Mouse (Mus musculus) megakaryocyte, adult 5-6 weeks (primary cell): ENCODE data around the gene Fam69b. TPM values are rescaled to one million over a fixed set of nuclear protein-coding genes. Genes with fewer than 3 reads are reported as not detected.

Experiments
- ATAC-seq: 2 replicates; pipeline ENCODE4 v1.8.0; 2016; ENCODE audit warnings: mild to moderate bottlenecking, inconsistent platforms; ENCODE audit not compliant: poor library complexity, severe bottlenecking
- total RNA-seq, 2 experiments: library from RNA; stranded (forward) in 1 of 2; stranded (reverse) in 1 of 2; fragments of 153-499, 151-499 nt in 1 of 2; fragments of 221-1000, 200-1000 nt in 1 of 2; gene quantifications; 2 replicates each; pipeline versions ENCODE4 v1.2.3 to v1.2.4; 2015 to 2017

Gene Fam69b
- total RNA-seq, 2 experiments from 2014 or later, result 0.11 to 0.33 TPM

- peak; percentile 63 for ATAC-seq
These were observed 30.4 kb upstream of the Fam69b start for GRCm38 (mm10) chr2:26597810-26598209.

- no peak for ATAC-seq
These were observed 29.8 kb upstream of the Fam69b start for GRCm38 (mm10) chr2:26598462-26598861.

GRCm38 (mm10) chr2:26599965-26600364 is 28.3 kb upstream of the Fam69b start:
- no peak for ATAC-seq

DNA sequence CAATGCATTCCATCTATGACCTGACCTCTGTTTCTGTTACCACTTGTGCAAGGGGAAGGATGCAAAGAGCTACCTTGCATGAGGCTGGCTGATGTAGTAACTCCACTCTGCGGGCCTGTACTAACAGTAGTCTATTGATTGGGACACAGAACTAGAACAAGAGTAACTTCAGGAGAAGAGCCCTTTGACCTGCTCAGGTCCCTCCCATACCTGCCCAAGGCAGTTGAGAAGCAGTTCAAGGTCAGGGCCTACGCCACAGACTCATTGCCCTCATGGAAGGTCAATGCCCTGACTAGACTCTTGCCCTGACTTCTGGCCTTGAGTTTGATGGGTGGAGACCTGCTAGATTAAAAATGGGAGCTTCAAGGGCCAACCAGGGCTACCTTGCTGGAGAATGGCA is 27.6 kb upstream of the Fam69b start:
- ATAC-seq, result no peak

- no peak for ATAC-seq
These were observed 26.7 kb upstream of the Fam69b start for GRCm38 (mm10) chr2:26601595-26601994.

GRCm38 (mm10) chr2:26602631-26603030 is 25.6 kb upstream of the Fam69b start:
- ATAC-seq, result no peak

- ATAC-seq, result no peak
These were observed 25.1 kb upstream of the Fam69b start for GRCm38 (mm10) chr2:26603159-26603558.

GRCm38 (mm10) chr2:26603720-26604671 is 24.3 kb upstream of the Fam69b start, which contains the start of gene Agpat2:
Gene Agpat2, minus strand, starts transcription at chr2:26604417.
- ATAC-seq, result peak; percentile 70

DNA sequence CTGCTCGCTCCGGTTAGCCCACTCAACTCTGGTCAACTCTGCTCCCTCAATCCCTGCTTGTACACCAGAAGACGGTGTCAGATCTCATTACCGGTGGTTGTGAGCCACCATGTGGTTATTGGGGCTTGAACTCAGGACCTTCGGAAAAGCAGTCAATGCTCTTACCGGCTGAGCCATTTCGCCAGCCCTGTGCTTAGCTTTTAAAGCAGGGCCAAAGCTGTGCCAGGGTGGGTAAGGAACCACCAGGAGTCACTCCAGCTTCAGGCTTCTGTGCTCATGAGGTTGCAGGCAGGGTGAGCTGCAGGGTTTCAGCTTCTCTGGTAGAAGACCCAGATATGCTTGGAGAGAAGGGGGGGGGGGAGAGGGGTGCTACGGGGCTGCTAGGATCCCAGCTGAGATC is 22.9 kb upstream of the Fam69b start:
- no peak for ATAC-seq

DNA sequence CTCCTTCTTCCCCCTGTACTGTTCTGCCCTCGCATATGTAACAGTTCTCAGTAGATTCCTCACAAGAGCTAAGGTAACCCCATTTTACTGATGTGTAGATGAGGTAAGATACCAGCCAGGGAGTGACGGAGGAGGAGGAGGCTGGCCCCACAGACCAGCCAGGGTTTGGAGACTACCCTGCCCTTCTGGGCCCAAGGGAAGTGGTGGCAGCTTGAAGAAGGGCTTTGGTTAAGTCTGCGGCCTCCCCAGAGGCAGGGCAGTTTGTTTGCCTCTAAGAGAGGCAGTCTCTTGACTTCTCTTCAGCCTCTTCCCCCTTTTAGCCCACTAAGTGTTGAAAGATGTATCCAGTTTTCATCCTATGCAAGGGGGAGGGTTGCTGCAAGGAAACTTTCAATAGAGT is 21.7 kb upstream of the Fam69b start:
- ATAC-seq, result peak; percentile 9

DNA sequence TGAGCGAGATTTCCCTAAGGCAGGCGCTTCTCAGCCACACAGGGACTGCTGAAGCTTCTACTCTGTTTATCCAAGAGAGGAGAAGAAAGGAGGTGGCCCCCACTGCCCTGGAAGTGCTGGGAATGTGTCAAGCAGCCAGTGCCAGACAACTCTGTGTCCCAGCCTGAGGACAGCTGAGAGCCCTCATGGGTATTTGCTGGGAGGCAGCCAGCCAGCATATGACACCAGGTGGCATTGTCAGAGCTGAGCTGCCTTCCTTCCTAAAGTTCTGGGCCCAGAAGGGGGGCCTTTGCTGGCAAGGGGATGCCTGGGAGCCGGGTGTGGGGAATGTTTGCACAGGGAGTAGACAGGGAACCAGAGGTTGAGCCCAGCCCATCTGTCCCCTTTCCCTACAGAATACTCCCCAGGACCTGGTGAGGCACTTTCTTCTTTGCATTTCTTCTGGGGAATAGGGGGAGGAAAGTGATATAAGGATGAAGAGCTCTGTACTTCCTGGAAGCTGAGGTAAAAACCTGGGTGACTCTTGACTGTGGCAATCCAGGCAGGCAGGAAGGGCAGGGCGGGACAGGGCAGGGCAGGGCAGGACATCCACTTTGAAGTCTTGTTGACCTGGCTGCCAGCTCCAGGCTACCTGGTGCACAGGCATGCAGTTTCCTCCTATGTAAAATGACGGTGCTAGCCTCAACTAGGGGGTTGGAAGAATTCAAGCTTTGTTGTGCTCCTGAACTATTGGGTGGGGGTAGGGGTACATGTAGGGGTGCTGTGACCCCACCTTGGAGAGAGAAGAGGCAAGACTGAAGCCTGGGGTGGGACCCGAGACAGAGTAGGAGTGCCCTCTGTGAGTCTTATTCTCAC is 21.0 kb upstream of the Fam69b start:
- ATAC-seq, result no peak

GRCm38 (mm10) chr2:26608781-26609180 is 19.5 kb upstream of the Fam69b start:
- ATAC-seq, result no peak

DNA sequence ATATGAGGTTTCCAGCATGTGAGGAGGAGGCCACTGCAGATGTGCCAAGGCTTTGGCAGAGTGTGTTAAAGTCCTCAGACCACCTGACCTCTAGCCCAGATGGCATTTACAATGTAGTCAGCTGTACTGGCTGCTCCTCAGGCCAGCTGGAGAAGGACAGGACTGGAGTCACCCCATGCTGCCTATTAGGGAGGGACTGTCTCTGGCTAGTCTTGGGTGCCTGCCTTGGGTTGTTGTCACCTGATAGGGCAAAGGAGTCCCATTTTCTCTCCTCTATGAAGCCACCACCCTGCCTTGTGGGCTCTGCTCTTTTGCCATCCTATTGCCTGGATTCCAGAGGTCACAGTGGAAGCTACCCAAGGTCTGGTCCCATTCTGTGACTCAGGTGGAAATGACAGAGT is 19.0 kb upstream of the Fam69b start:
- no peak for ATAC-seq

- no peak for ATAC-seq
These were observed 17.7 kb upstream of the Fam69b start for GRCm38 (mm10) chr2:26610526-26610925.

- no peak for ATAC-seq
These were observed 17.2 kb upstream of the Fam69b start for GRCm38 (mm10) chr2:26611054-26611453.

DNA sequence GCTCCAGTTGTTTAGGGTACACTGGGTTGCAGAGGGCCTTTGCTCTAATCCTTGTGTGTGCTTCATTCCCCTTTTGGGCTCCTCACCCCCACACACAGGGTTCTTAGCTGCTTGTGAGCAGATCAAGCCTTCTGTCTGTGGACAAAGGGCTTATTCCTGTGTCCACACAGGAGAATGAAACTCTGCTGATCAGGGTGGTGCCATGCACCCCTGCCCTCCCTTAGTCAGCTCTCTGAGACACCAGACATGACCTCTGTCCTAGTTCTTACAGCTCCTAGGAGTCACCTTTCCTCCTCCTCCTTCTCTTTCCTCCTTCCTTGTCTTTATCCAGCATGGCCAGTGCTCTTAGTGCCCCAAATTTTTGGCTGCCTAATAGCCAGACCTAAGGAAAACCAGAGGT is 16.4 kb upstream of the Fam69b start:
- no peak for ATAC-seq

DNA sequence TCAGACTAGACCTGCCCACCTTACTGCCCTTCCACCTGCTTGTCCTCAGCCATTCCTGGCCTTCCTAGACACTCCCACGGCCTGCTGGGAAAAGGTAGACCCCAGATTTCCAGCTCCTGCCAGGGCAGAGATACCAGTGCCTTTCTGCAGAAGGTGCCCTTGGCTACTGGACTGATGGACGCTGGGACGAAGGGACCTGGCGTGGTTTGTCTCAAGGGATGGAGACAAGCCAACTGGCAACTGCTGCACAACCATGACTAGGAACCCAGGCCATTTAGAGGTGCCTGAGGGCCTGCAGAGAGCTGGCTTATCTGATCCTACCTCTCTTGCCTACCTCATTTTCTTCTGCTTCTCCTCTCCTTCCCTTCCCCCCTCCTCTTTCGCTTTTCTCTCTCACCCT is 13.4 kb upstream of the Fam69b start:
- no peak for ATAC-seq

DNA sequence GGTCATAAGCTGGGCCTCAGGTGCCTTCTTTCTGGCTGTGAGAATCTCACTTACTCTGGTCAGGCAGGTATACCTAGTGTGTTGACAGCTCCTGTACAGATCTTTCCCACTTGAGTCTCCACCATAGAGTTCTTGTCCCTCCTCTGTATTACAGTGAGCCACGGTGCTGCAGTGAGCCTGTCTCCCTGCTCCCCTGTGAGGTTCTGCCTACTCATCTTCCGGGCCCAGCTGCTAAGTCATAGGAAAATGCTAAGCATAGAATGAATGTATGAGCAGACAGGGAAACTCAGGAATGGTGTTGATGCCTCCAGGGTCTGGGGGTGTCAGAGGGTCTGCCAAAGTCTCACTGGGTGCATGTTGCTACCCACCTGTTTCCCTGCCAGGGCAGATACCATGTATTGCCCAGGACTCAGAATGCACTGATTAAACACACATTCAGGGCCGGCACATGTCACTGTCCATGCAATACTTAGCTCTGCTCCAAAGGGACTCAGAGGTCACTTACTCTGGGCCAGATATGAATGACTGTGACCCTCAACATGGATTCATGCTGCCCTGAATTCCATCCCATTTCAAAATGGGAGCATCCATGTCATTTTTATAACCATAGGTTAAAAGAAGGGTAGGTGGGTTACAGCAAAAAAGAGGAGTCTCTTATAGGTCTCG is 12.7 kb upstream of the Fam69b start:
- ATAC-seq, result no peak

DNA sequence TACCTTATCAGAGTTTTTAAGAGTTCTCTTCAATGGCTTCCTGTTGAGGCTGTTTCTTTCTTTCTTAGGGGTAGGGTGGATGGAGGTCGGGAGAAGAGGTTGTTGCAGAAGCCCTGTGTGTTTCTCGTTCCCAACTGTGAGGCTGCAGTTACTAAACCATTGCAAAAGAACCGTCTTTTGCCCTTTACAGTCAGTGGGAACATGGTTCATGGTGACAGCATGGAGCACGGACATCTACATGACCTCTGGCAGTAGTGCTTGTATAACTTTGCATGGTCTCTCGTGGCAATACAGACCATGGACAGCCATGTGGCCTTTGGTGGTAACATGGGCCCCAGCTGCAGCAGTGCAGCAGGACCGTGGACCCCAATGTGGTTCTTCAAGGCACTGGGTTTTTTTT is 10.9 kb upstream of the Fam69b start:
- ATAC-seq, result no peak

DNA sequence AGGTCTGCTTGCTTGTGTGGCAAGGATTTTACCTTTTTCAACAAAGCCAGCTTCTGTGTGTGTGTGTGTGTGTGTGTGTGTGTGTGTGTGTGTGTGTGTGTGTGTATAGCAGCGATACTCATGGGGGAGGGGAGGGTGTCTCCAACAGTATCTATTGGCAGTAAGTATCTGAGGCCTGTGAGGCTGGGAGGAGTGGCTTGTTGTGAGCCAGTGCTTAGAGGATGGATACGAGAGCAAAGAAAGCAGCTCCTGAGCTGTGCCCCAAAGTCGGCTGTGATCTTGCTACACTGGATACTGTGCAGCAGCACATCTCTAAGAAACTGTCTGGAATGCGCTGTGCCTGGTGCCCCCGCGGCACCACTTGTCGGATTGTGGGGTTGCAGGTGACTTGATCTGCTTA is 10.3 kb upstream of the Fam69b start:
- no peak for ATAC-seq

- ATAC-seq, result no peak
These were observed 7.0 kb upstream of the Fam69b start for GRCm38 (mm10) chr2:26621246-26621645.
